25 mouse cellular contexts compared by ENCODE assay signal in genomic region chr3:152897196-152897595, GRCm38 (mm10).
"Had no signal": no experiment of that assay in that cellular context is flagged by ENCODE, and none has a peak within 500 bp of the region (broad histone marks: within the 10 kb centered on the region; RNA-seq: fewer than 3 reads in every experiment).

No protein-coding gene starts in this region.

- H3K27ac ChIP-seq: heart, adult 2 months; hindbrain, embryonic 10.5 days; hindbrain, embryonic 12.5 days; hindbrain, embryonic 15.5 days; hindbrain, postnatal 0 days; left cerebral cortex, adult 2 months; limb, embryonic 10.5 days; limb, embryonic 12.5 days; liver, embryonic 13.5 days; liver, embryonic 15.5 days had no signal

- H3K9ac ChIP-seq: heart, embryonic 12.5 days; hindbrain, embryonic 12.5 days; hindbrain, embryonic 15.5 days; limb, embryonic 12.5 days; liver, embryonic 13.5 days; liver, embryonic 15.5 days had no signal

- H3K4me1 ChIP-seq: heart, embryonic 12.5 days; hindbrain, embryonic 10.5 days; hindbrain, embryonic 12.5 days; hindbrain, embryonic 15.5 days; limb, embryonic 10.5 days; limb, embryonic 12.5 days; liver, embryonic 13.5 days; liver, embryonic 15.5 days had no signal

- H3K27me3 ChIP-seq: heart, embryonic 12.5 days; hindbrain, embryonic 12.5 days; hindbrain, embryonic 15.5 days; limb, embryonic 12.5 days; liver, embryonic 13.5 days; liver, embryonic 15.5 days had no signal

- H3K4me3 ChIP-seq: heart, adult 2 months; heart, embryonic 12.5 days; hindbrain, embryonic 10.5 days; hindbrain, embryonic 12.5 days; hindbrain, embryonic 15.5 days; layer of hippocampus, adult 2 months; left cerebral cortex, adult 2 months; limb, embryonic 10.5 days; limb, embryonic 12.5 days; liver, embryonic 13.5 days; liver, embryonic 15.5 days had no signal

- H3K36me3 ChIP-seq: heart, embryonic 12.5 days; hindbrain, embryonic 10.5 days; hindbrain, embryonic 12.5 days; hindbrain, embryonic 15.5 days; limb, embryonic 10.5 days; limb, embryonic 12.5 days; liver, embryonic 13.5 days; liver, embryonic 15.5 days had no signal

- ATAC-seq: hindbrain, postnatal 0 days; inflammation-experienced regulatory T-cells, adult 6 months; intestine, embryonic 16.5 days had no signal

- DNase-seq: gastrocnemius, postnatal 14 days; gastrocnemius, postnatal 36 days; heart, adult 2 months; heart, postnatal 10 days; heart, postnatal 4 days; kidney, adult 11 months; kidney, adult 2 months; kidney, postnatal 10 days; kidney, postnatal 25 days; kidney, postnatal 4 days; liver; liver, embryonic 13.5 days had no signal

- H3K9me3 ChIP-seq: heart, embryonic 12.5 days; hindbrain, embryonic 10.5 days; hindbrain, embryonic 12.5 days; hindbrain, embryonic 15.5 days; limb, embryonic 10.5 days; limb, embryonic 12.5 days; liver, embryonic 13.5 days; liver, embryonic 15.5 days had no signal

- H3K4me2 ChIP-seq: heart, embryonic 12.5 days; hindbrain, embryonic 12.5 days; hindbrain, embryonic 15.5 days; limb, embryonic 12.5 days; liver, embryonic 11.5 days; liver, embryonic 13.5 days; liver, embryonic 15.5 days had no signal
